Mouse (Mus musculus): ENCODE results near the gene Ccr5.

- no peak for TF ChIP-seq POLR2A (IDR thresholded peaks at IDR 0.05; ENCODE audit: insufficient read depth, low read length)
- TF ChIP-seq CTCF (IDR thresholded peaks at IDR 0.05; ENCODE audit: low read depth, low read length), result no peak
- no peak for TF ChIP-seq EP300 (IDR thresholded peaks at IDR 0.05; ENCODE audit: insufficient read depth, low read depth, low read length)
Observed at GRCm38 (mm10) chr9:124126373-124126772, 5.0 kb downstream of the Ccr5 start.
